Mouse (Mus musculus) CH12.LX (cell line): ENCODE data around the gene Pdzd2. TPM values are rescaled to one million over a fixed set of nuclear protein-coding genes. Genes with fewer than 3 reads are reported as not detected.
A peak's percentile ranks its signal among the peaks of the same experiment; 100 is the strongest.

ENCODE experiments used
- DNase-seq: peaks from one replicate; pipeline ENCODE4 v3.0.0-alpha.2; 2013; ENCODE audit errors: extremely low read depth
- H3K27ac ChIP-seq: 2 replicates; pipeline ENCODE4 v1.5.1; 2012; ENCODE audit warnings: low read depth, mild to moderate bottlenecking, control low read depth, moderate library complexity; ENCODE audit not compliant: insufficient read depth
- H3K27me3 ChIP-seq: replicated peaks from 2 replicates; pipeline ENCODE3; 2012; ENCODE audit warnings: inconsistent platforms
- H3K36me3 ChIP-seq, 2 experiments: replicated peaks in 1 of 2; 2 replicates each; pipeline versions ENCODE3 to v1.6.1; 2012; ENCODE audit warnings: inconsistent platforms in 1 of 2, low read length in 1 of 2, mild to moderate bottlenecking in 1 of 2, mixed read lengths in 1 of 2, moderate library complexity in 1 of 2; ENCODE audit not compliant: control insufficient read depth in 1 of 2, insufficient read depth in 1 of 2
- H3K4me1 ChIP-seq, 2 experiments: 2 replicates each; pipeline ENCODE4 v1.6.1; 2012; ENCODE audit warnings: inconsistent platforms in 1 of 2, moderate library complexity in 1 of 2; ENCODE audit not compliant: insufficient read depth in 2 of 2, control insufficient read depth in 1 of 2
- H3K4me2 ChIP-seq: 2 replicates; pipeline ENCODE4 v1.6.1; 2012; ENCODE audit warnings: low read depth, mild to moderate bottlenecking, control low read depth; ENCODE audit not compliant: poor library complexity, insufficient read depth, severe bottlenecking
- H3K4me3 ChIP-seq, 3 experiments: fragments of 150-350 bp in 1 of 3; sonication (generic) in 1 of 3; replicated peaks in 1 of 3; 2 replicates each; pipeline versions ENCODE3 to v1.5.1; 2011 to 2012; ENCODE audit warnings: low read depth in 2 of 3, low read length in 2 of 3, mild to moderate bottlenecking in 2 of 3, moderate library complexity in 2 of 3, control low read depth in 1 of 3, improper control_type of control experiment in 1 of 3, inconsistent platforms in 1 of 3, mixed read lengths in 1 of 3; ENCODE audit not compliant: poor library complexity in 1 of 3
- H3K79me2 ChIP-seq: replicated peaks from 2 replicates; pipeline ENCODE4 v1.6.1; 2012; ENCODE audit warnings: mild to moderate bottlenecking, moderate library complexity; ENCODE audit not compliant: control insufficient read depth, poor library complexity, insufficient read depth, severe bottlenecking; ENCODE audit errors: extremely low read depth
- H3K9ac ChIP-seq: 2 replicates; pipeline ENCODE4 v1.6.1; 2012; ENCODE audit warnings: low read depth, mild to moderate bottlenecking, control low read depth, moderate library complexity; ENCODE audit not compliant: insufficient read depth
- H3K9me3 ChIP-seq: replicated peaks from 2 replicates; pipeline ENCODE3; 2012; ENCODE audit warnings: low read length, inconsistent platforms, mixed read lengths
- BHLHE40 ChIP-seq: IDR thresholded peaks from 2 replicates; pipeline ENCODE4 v1.6.1; 2011; ENCODE audit warnings: mild to moderate bottlenecking, low read depth, low read length, improper control_type of control experiment
- CHD2 ChIP-seq: IDR thresholded peaks from 2 replicates; pipeline ENCODE4 v1.6.1; 2011; ENCODE audit warnings: low read length, improper control_type of control experiment
- EP300 ChIP-seq: IDR thresholded peaks from 2 replicates; pipeline ENCODE4 v1.6.1; 2011; ENCODE audit warnings: low read length, improper control_type of control experiment
- ETS1 ChIP-seq: conservative IDR thresholded peaks from 2 replicates; pipeline ENCODE4 v1.6.1; 2012; ENCODE audit warnings: low read depth, mild to moderate bottlenecking, inconsistent platforms, low read length, improper control_type of control experiment, moderate library complexity
- GABPA ChIP-seq: IDR thresholded peaks from 2 replicates; pipeline ENCODE4 v1.6.1; 2012; ENCODE audit warnings: low read depth, low read length, improper control_type of control experiment, inconsistent platforms; ENCODE audit not compliant: insufficient replicate concordance
- JUN ChIP-seq: IDR thresholded peaks from 2 replicates; pipeline ENCODE4 v1.6.1; 2011; ENCODE audit warnings: low read depth, mild to moderate bottlenecking, low read length, improper control_type of control experiment, moderate library complexity; ENCODE audit not compliant: insufficient read depth
- JUND ChIP-seq: conservative IDR thresholded peaks from 2 replicates; pipeline ENCODE4 v1.6.1; 2011; ENCODE audit warnings: low read depth, low read length, improper control_type of control experiment
- MAX ChIP-seq: IDR thresholded peaks from 2 replicates; pipeline ENCODE4 v1.6.1; 2011; ENCODE audit warnings: low read length, improper control_type of control experiment
- MAZ ChIP-seq: IDR thresholded peaks from 2 replicates; pipeline ENCODE4 v1.6.1; 2012; ENCODE audit warnings: low read depth, mild to moderate bottlenecking, inconsistent platforms, low read length, improper control_type of control experiment, moderate library complexity
- MXI1 ChIP-seq: IDR thresholded peaks from 2 replicates; pipeline ENCODE4 v1.6.1; 2011; ENCODE audit warnings: mild to moderate bottlenecking, low read depth, low read length, improper control_type of control experiment
- NELFE ChIP-seq: IDR thresholded peaks from 2 replicates; pipeline ENCODE4 v1.6.1; 2011; ENCODE audit warnings: low read depth, low read length, improper control_type of control experiment
- NRF1 ChIP-seq: IDR thresholded peaks from 2 replicates; pipeline ENCODE4 v1.6.1; 2014; ENCODE audit warnings: low read depth, mild to moderate bottlenecking, inconsistent platforms, low read length, improper control_type of control experiment, moderate library complexity
- POLR2A ChIP-seq: IDR thresholded peaks from 2 replicates; pipeline ENCODE4 v1.6.1; 2011; ENCODE audit warnings: low read depth, mild to moderate bottlenecking, improper control_type of control experiment, low read length
- RAD21 ChIP-seq: IDR thresholded peaks from 2 replicates; pipeline ENCODE4 v1.6.1; 2011; ENCODE audit warnings: low read depth, mild to moderate bottlenecking, low read length, improper control_type of control experiment, moderate library complexity
- RCOR1 ChIP-seq: conservative IDR thresholded peaks from 2 replicates; pipeline ENCODE4 v1.6.1; 2012; ENCODE audit warnings: low read depth, mild to moderate bottlenecking, inconsistent platforms, low read length, improper control_type of control experiment
- SIN3A ChIP-seq: IDR thresholded peaks from 2 replicates; pipeline ENCODE4 v1.6.1; 2012; ENCODE audit warnings: low read length, improper control_type of control experiment, inconsistent platforms
- TCF12 ChIP-seq: IDR thresholded peaks from 2 replicates; pipeline ENCODE4 v1.6.1; 2014; ENCODE audit warnings: low read depth, mild to moderate bottlenecking, inconsistent platforms, low read length, improper control_type of control experiment
- ZKSCAN1 ChIP-seq: IDR thresholded peaks from 2 replicates; pipeline ENCODE4 v1.6.1; 2012; ENCODE audit warnings: low read depth, inconsistent platforms, low read length, improper control_type of control experiment, borderline replicate concordance
- ZMIZ1 ChIP-seq: IDR thresholded peaks from 2 replicates; pipeline ENCODE4 v1.6.1; 2012; ENCODE audit warnings: low read depth, mild to moderate bottlenecking, inconsistent platforms, low read length, improper control_type of control experiment
- ZNF384 ChIP-seq: IDR thresholded peaks from 2 replicates; pipeline ENCODE4 v1.6.1; 2012; ENCODE audit warnings: low read depth, low read length, improper control_type of control experiment, inconsistent platforms
- dilution Hi-C: fragments of 300-500 bp; cut with MboI; formaldehyde crosslinking; loops from 2 replicates; pipeline ENCODE4 v1.14.3; 2020; ENCODE audit warnings: low sequenced_read_pairs; ENCODE audit not compliant: extremely low pct_unique_long_range_greater_than_20kb, extremely low pct_ligation_motif_present
- in situ Hi-C: fragments of 300-500 bp; cut with MboI; formaldehyde crosslinking; loops from 3 replicates; pipeline ENCODE4 v1.14.3; 2019; ENCODE audit warnings: low sequenced_read_pairs, low pct_ligation_motif_present, low pct_unique_long_range_greater_than_20kb, mixed read lengths
- polyA plus RNA-seq: library from polyadenylated mRNA; unstranded; fragments of >175 nt; gene quantifications from 2 replicates; pipeline ENCODE4 v1.2.1, GENCODE M21; 2012; ENCODE audit warnings: low read depth; ENCODE audit not compliant: insufficient read length
- total RNA-seq, 2 experiments: library from RNA; depleted of rRNA; stranded (reverse); fragments of 300-350 nt in 1 of 2; fragments of >200 nt in 1 of 2; gene quantifications; 2 replicates each; pipeline ENCODE4 v1.2.3; 2012 to 2014

The Pdzd2 gene
- total and polyA plus RNA-seq, 3 experiments = 0.04 to 0.24 (median 0.17) TPM

DNA sequence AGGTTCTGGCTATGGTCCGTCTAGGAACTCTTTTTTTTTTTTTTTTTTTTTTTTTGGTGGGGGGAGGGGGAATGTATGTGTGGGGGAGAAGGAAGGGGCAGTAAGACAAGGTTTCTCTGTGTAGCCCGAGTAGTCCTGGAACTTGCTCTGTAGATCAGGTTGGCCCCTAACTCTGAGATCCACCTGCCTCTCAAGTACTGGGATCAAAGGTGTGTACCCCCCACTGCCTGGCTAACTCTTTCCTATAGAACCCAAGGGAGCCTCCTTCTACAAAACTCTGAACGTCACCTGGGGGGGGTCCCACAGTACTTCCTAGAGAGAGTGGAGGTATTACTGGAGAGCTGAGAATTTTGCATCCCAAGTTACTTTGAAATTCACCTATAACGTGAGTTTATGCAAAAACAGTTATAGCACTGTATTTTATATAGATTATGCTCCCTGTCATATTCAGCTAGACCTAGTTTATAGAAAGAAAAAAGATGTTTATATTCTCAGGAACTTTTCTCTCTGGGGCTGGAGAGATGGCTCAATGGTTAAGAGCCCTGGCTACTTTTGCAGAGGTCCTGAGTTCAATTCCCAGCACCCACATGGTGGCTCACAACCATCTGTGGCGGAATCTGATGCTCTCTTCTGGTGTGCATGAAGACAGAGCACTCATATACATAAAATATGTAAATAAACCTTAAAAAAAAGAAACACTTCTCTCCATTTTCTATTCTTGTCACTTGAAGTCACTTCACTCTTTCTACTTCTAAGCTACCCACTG is 191.9 kb downstream of the Pdzd2 start:
- no peak overlapping the region for H3K4me3 ChIP-seq
- no peak overlapping the region for H3K4me2 ChIP-seq
- H3K4me1 ChIP-seq = no peaks in the 10 kb centered on the region
- DNase-seq = no peak
- dilution Hi-C loops (no loop called here), in situ Hi-C loops (no loop called here)
- H3K79me2 ChIP-seq = no peaks in the 10 kb centered on the region
- no peak overlapping the region for H3K27ac ChIP-seq
- no peak overlapping the region for H3K9ac ChIP-seq
- TF ChIP-seq ZNF384 (peak; percentile 36; the same call in 1 of the 2 replicates), POLR2A (no peak), MXI1 (no peak)
- TF ChIP-seq, all 38 proteins: peak for 1
- Histone ChIP-seq H3K36me3 (no peaks in the 10 kb centered on the region), H3K27me3 (no peaks in the 10 kb centered on the region), H3K9me3 (no peaks in the 10 kb centered on the region)

DNA sequence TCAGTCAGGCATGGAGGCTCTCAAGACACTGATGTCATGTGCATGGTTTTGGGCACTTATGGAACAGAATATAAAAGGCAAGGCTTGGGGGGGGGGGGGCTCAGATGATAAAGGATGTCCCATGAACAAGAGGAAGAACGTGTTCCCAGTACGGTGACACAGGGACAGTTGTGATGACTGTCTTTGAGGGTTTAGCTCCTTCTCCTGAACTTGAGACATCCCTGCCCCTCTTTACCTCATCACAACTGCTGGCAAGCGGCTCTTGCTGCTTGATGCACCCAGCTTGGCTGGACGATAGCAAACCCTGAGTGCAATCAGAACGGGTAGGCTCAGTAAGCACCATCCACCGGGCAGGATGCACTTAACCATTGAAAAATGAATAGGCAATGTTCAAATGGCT is 192.9 kb downstream of the Pdzd2 start:
- Histone ChIP-seq H3K27ac (no peak overlapping the region), H3K79me2 (no peaks in the 10 kb centered on the region), H3K4me1 (no peaks in the 10 kb centered on the region)
- no peak for DNase-seq
- in situ Hi-C loops = no loop called here
- TF ChIP-seq NRF1 = no peak
- TF ChIP-seq NELFE = no peak
- no peak for TF ChIP-seq ZKSCAN1
- TF ChIP-seq GABPA = no peak
- no peak for TF ChIP-seq BHLHE40
- TF ChIP-seq ETS1 = no peak
- no peak for TF ChIP-seq SIN3A
- TF ChIP-seq JUND = no peak
- no peak for TF ChIP-seq TCF12
- TF ChIP-seq RAD21 = no peak
- no peak for TF ChIP-seq CHD2
- TF ChIP-seq ZMIZ1 = no peak
- no peak for TF ChIP-seq MAZ
- TF ChIP-seq RCOR1 = no peak
- no peak for TF ChIP-seq MAX
- TF ChIP-seq JUN = no peak
- no peak for TF ChIP-seq EP300
- TF ChIP-seq, all 38 proteins: peak for 0
- Histone ChIP-seq H3K4me2 (no peak overlapping the region), H3K9ac (no peak overlapping the region), H3K9me3 (no peaks in the 10 kb centered on the region), H3K36me3 (no peaks in the 10 kb centered on the region), H3K4me3 (no peak overlapping the region), H3K27me3 (no peaks in the 10 kb centered on the region)
- dilution Hi-C loops = no loop called here
